Mouse (Mus musculus) forelimb bud, embryonic 11.5 days (tissue): Measurements from ENCODE around the gene Dennd1b.

Source experiments
- DNase-seq: peaks from one replicate; pipeline ENCODE4 v3.0.0-alpha.2; 2012; ENCODE audit warnings: low read depth, low spot score

Gene Dennd1b

GRCm38 (mm10) chr1:138963161-138963867 is at the start of gene Dennd1b:
Dennd1b (plus strand) TSS chr1:138963435.
- peak; percentile 77 for DNase-seq

- no peak for DNase-seq
Measured at GRCm38 (mm10) chr1:138915596-138915995, 47.6 kb upstream of the Dennd1b start.

- DNase-seq: no peak
Measured at GRCm38 (mm10) chr1:138919601-138920000, 43.6 kb upstream of the Dennd1b start.

- DNase-seq: no peak
Measured at GRCm38 (mm10) chr1:138920082-138920481, 43.2 kb upstream of the Dennd1b start.

GRCm38 (mm10) chr1:138920799-138921198 is 42.4 kb upstream of the Dennd1b start:
- no peak for DNase-seq

GRCm38 (mm10) chr1:138922886-138923285 is 40.3 kb upstream of the Dennd1b start:
- DNase-seq: no peak

- DNase-seq: no peak
Measured at GRCm38 (mm10) chr1:138924282-138924681, 39.0 kb upstream of the Dennd1b start.

- DNase-seq: no peak
Measured at GRCm38 (mm10) chr1:138928671-138929483, 34.4 kb upstream of the Dennd1b start.

GRCm38 (mm10) chr1:138929985-138930384 is 33.2 kb upstream of the Dennd1b start:
- no peak for DNase-seq

- no peak for DNase-seq
Measured at GRCm38 (mm10) chr1:138930856-138931255, 32.4 kb upstream of the Dennd1b start.

GRCm38 (mm10) chr1:138936169-138936568 is 27.1 kb upstream of the Dennd1b start:
- no peak for DNase-seq

- no peak for DNase-seq
Measured at GRCm38 (mm10) chr1:138937686-138938370, 25.4 kb upstream of the Dennd1b start.

GRCm38 (mm10) chr1:138939579-138940139 is 23.6 kb upstream of the Dennd1b start:
- no peak for DNase-seq

- DNase-seq: no peak
Measured at GRCm38 (mm10) chr1:138940407-138940806, 22.8 kb upstream of the Dennd1b start.

GRCm38 (mm10) chr1:138952173-138952572 is 11.1 kb upstream of the Dennd1b start:
- no peak for DNase-seq

GRCm38 (mm10) chr1:138954978-138955377 is 8.3 kb upstream of the Dennd1b start:
- no peak for DNase-seq

GRCm38 (mm10) chr1:138955455-138955854 is 7.8 kb upstream of the Dennd1b start:
- DNase-seq: no peak

GRCm38 (mm10) chr1:138956511-138956910 is 6.7 kb upstream of the Dennd1b start:
- no peak for DNase-seq

- no peak for DNase-seq
Measured at GRCm38 (mm10) chr1:138957111-138957510, 6.1 kb upstream of the Dennd1b start.

GRCm38 (mm10) chr1:138958863-138959262 is 4.4 kb upstream of the Dennd1b start:
- DNase-seq: no peak

- DNase-seq: no peak
Measured at GRCm38 (mm10) chr1:138959903-138960483, 3.2 kb upstream of the Dennd1b start.
